ENCODE assay signal across 11 mouse cellular contexts in genomic region chr7:99469680-99470405, GRCm38 (mm10). TPM values are rescaled to one million over a fixed set of nuclear protein-coding genes. Genes with fewer than 3 reads are reported as not detected.
DNase-seq lines count a peak whose midpoint lies in the region; ATAC-seq and TF ChIP-seq lines count a peak whose summit lies in the region.
"Had no signal": no experiment of that assay in that cellular context is flagged by ENCODE, and none has a peak within 500 bp of the region (broad histone marks: within the 10 kb centered on the region; RNA-seq: fewer than 3 reads in every experiment).

No protein-coding gene starts in this region.

- no peak for ATAC-seq in kidney, embryonic 14.5 days (ENCODE audit: low FRiP score, low TSS enrichment)
- ATAC-seq in common myeloid progenitor, adult 5-6 weeks (replicated peaks; ENCODE audit: low read depth, poor library complexity, severe bottlenecking), result peak; percentile 42
- ATAC-seq in heart, postnatal 0 days (ENCODE audit: insufficient read depth, low read depth), result no peak
- ATAC-seq in lung, embryonic 14.5 days (ENCODE audit: insufficient read depth), result no peak
- ATAC-seq: Patski had no signal

- TF ChIP-seq CTCF in heart, postnatal 0 days (IDR thresholded peaks at IDR 0.05; ENCODE audit: low read depth), result no peak
- TF ChIP-seq CTCF in lung, embryonic 14.5 days (IDR thresholded peaks at IDR 0.05; ENCODE audit: low read depth), result no peak

- DNase-seq in kidney, adult 18-20 months, result peak; percentile 26
- DNase-seq in heart, postnatal 0 days (ENCODE audit: low spot score), result no peak
- DNase-seq in lung, embryonic 14.5 days, result peak; percentile 59
- no peak for DNase-seq in right cerebral cortex, postnatal 14 days
- DNase-seq in natural killer cell, adult 2 months (ENCODE audit: low spot score in 2 of 2), result no peak
- DNase-seq: cerebellum, adult 9-11 months; gastrocnemius, postnatal 25 days had no signal

- no peak overlapping the region for H3K27ac ChIP-seq in kidney, embryonic 14.5 days (ENCODE audit: low read depth, low read length)
- H3K27ac ChIP-seq in heart, postnatal 0 days (ENCODE audit: low read depth), result 0 out of 2 replicates have a peak overlapping the region, but pooled peaks have one; percentile 30
- H3K27ac ChIP-seq in lung, embryonic 14.5 days (ENCODE audit: low read depth), result peak overlapping the region; percentile 58; the same call in 1 of the 2 replicates

- no peak for TF ChIP-seq EP300 in heart, postnatal 0 days (IDR thresholded peaks at IDR 0.05; ENCODE audit: low read depth)

- peaks cover 20% of the 10 kb centered on the region for H3K36me3 ChIP-seq in kidney, embryonic 14.5 days (ENCODE audit: control insufficient read depth, insufficient read depth, low read length)
- H3K36me3 ChIP-seq in heart, postnatal 0 days (replicated peaks; ENCODE audit: control insufficient read depth, insufficient read depth, low read length), result 0 out of 2 replicates have a peak, but pooled peaks cover 18% of the 10 kb centered on the region
- H3K36me3 ChIP-seq in lung, embryonic 14.5 days (ENCODE audit: insufficient read depth), result peaks cover 26% of the 10 kb centered on the region

- no peak overlapping the region; the same call in 1 of the 2 replicates for H3K9ac ChIP-seq in kidney, embryonic 14.5 days (ENCODE audit: low read depth, low read length)
- H3K9ac ChIP-seq in heart, postnatal 0 days (replicated peaks; ENCODE audit: low read depth, low read length), result no peak overlapping the region
- H3K9ac ChIP-seq in lung, embryonic 14.5 days, result no peak overlapping the region

- H3K9me3 ChIP-seq in kidney, embryonic 14.5 days (ENCODE audit: control insufficient read depth, low read length), result no peaks in the 10 kb centered on the region
- no peaks in the 10 kb centered on the region for H3K9me3 ChIP-seq in heart, postnatal 0 days (replicated peaks; ENCODE audit: control insufficient read depth, low read length)
- no peaks in the 10 kb centered on the region for H3K9me3 ChIP-seq in lung, embryonic 14.5 days (ENCODE audit: low read depth, low read length)

- no peaks in the 10 kb centered on the region for H3K27me3 ChIP-seq in kidney, embryonic 14.5 days (ENCODE audit: control insufficient read depth, insufficient read depth, low read length)
- no peaks in the 10 kb centered on the region for H3K27me3 ChIP-seq in heart, postnatal 0 days (ENCODE audit: control insufficient read depth, insufficient read depth, low read length)
- no peaks in the 10 kb centered on the region for H3K27me3 ChIP-seq in lung, embryonic 14.5 days (ENCODE audit: insufficient read depth, low read length)
- H3K27me3 ChIP-seq: Patski had no signal

- no peak overlapping the region for H3K4me3 ChIP-seq in kidney, embryonic 14.5 days (ENCODE audit: low read length)
- no peak overlapping the region for H3K4me3 ChIP-seq in heart, postnatal 0 days (ENCODE audit: low read depth, low read length)
- no peak overlapping the region for H3K4me3 ChIP-seq in lung, embryonic 14.5 days (ENCODE audit: low read depth, low read length)

- H3K4me1 ChIP-seq in kidney, embryonic 14.5 days (ENCODE audit: control insufficient read depth, insufficient read depth, low read length), result peaks cover 29% of the 10 kb centered on the region
- peaks cover 11% of the 10 kb centered on the region for H3K4me1 ChIP-seq in heart, postnatal 0 days (ENCODE audit: control insufficient read depth, insufficient read depth)
- H3K4me1 ChIP-seq in lung, embryonic 14.5 days (ENCODE audit: insufficient read depth), result peaks cover 20% of the 10 kb centered on the region

- H3K4me2 ChIP-seq in kidney, embryonic 14.5 days (replicated peaks; ENCODE audit: low read depth, low read length), result no peak overlapping the region
- H3K4me2 ChIP-seq in heart, postnatal 0 days (ENCODE audit: low read depth, low read length), result no peak overlapping the region
- no peak overlapping the region for H3K4me2 ChIP-seq in lung, embryonic 14.5 days

- WGBS in kidney, embryonic 14.5 days, result 68% methylated on average over 17 of the region's 17 CpGs
- WGBS in heart, postnatal 0 days, result 81% methylated on average over 17 of the region's 17 CpGs
- 73% methylated on average over 17 of the region's 17 CpGs for WGBS in lung, embryonic 14.5 days

RNA-seq across cellular contexts. Expression of gene Klhl35, which starts 4.0 kb away (rescaled TPM):
- 1.1 and 1.5 TPM in 2 replicates for polyA plus RNA-seq in kidney, embryonic 14.5 days (2014; fragmentation: Nextera tagmentation; extraction: Ambion mirVana)
- total RNA-seq in common myeloid progenitor, adult 5-6 weeks (2017), result not detected in 2 replicates
- total RNA-seq in heart, postnatal 0 days (2014; rRNA removed; ENCODE audit: low replicate concordance), result 0.73 and 1.6 TPM in 2 replicates
- polyA plus RNA-seq in heart, postnatal 0 days (2015; fragmentation: Nextera tagmentation; extraction: Ambion mirVana), result 0.59 and 0.75 TPM in 2 replicates
- 0.95 and 1.2 TPM in 2 replicates for polyA plus RNA-seq in lung, embryonic 14.5 days (2014; fragmentation: Nextera tagmentation; extraction: Ambion mirVana)
- total RNA-seq: gastrocnemius, postnatal 25 days had no signal
- polyA plus RNA-seq: liver, embryonic 16.5 days had no signal

RNA-seq across cellular contexts. Expression of gene Rps3, which starts 13.7 kb away (rescaled TPM):
- 870 and 995 TPM in 2 replicates for polyA plus RNA-seq in kidney, embryonic 14.5 days (2014; fragmentation: Nextera tagmentation; extraction: Ambion mirVana)
- total RNA-seq in common myeloid progenitor, adult 5-6 weeks (2017), result 1,801 and 2,134 TPM in 2 replicates
- total RNA-seq in heart, postnatal 0 days (2014; rRNA removed; ENCODE audit: low replicate concordance), result 804 and 987 TPM in 2 replicates
- 439 and 463 TPM in 2 replicates for polyA plus RNA-seq in heart, postnatal 0 days (2015; fragmentation: Nextera tagmentation; extraction: Ambion mirVana)
- polyA plus RNA-seq in lung, embryonic 14.5 days (2014; fragmentation: Nextera tagmentation; extraction: Ambion mirVana), result 922 and 969 TPM in 2 replicates

Comparison
In these comparisons a context has a peak if more than half of its experiments do, and no peak if none do; other contexts are left out.
1. DNase-seq: peak in kidney, adult 18-20 months (single experiment) and lung, embryonic 14.5 days (single experiment); none in heart, postnatal 0 days (single experiment), right cerebral cortex, postnatal 14 days (single experiment) and natural killer cell, adult 2 months (0 of 2).